Mouse (Mus musculus): Measurements from ENCODE around the gene Ston2. TPM values are rescaled to one million over a fixed set of nuclear protein-coding genes. Genes with fewer than 3 reads are reported as not detected.

Ston2 gene
- total RNA-seq, 2 experiments from 2014 or later, result 4.9 to 7.8 TPM

GRCm38 (mm10) chr12:91709634-91710033, 78.6 kb downstream of the Ston2 start:
- intact Hi-C loops (cut with DNase I), result no loop called here
- peak in 1 of 2 experiments; percentile 12 for DNase-seq

- intact Hi-C loops (cut with DNase I), result no loop called here
- DNase-seq, result no peak
These were observed 79.0 kb downstream of the Ston2 start for GRCm38 (mm10) chr12:91709232-91709631.

GRCm38 (mm10) chr12:91707807-91708206, 80.4 kb downstream of the Ston2 start:
- DNase-seq, result no peak
- intact Hi-C loops (cut with DNase I), result no loop called here

GRCm38 (mm10) chr12:91703533-91703932, 84.7 kb downstream of the Ston2 start:
- intact Hi-C loops (cut with DNase I), result no loop called here

GRCm38 (mm10) chr12:91702829-91703228, 85.4 kb downstream of the Ston2 start:
- no peak for DNase-seq
- intact Hi-C loops (cut with DNase I), result no loop called here

More at GRCm38 (mm10) chr12:91703533-91703932, 84.7 kb downstream of the Ston2 start:
- DNase-seq, result peak; percentile 12 to 21

GRCm38 (mm10) chr12:91699451-91700141, 88.6 kb downstream of the Ston2 start:
- intact Hi-C loops (cut with DNase I), result no loop called here
- no peak for DNase-seq

- DNase-seq, result no peak
- intact Hi-C loops (cut with DNase I), result no loop called here
These were observed 92.0 kb downstream of the Ston2 start for GRCm38 (mm10) chr12:91696231-91696630.

GRCm38 (mm10) chr12:91695761-91696160, 92.4 kb downstream of the Ston2 start:
- intact Hi-C loops (cut with DNase I), result no loop called here
- no peak for DNase-seq

GRCm38 (mm10) chr12:91694748-91695147, 93.4 kb downstream of the Ston2 start:
- intact Hi-C loops (cut with DNase I), result no loop called here
- DNase-seq, result no peak

- DNase-seq, result no peak
- intact Hi-C loops (cut with DNase I), result no loop called here
These were observed 94.6 kb downstream of the Ston2 start for GRCm38 (mm10) chr12:91693566-91693965.

- intact Hi-C loops (cut with DNase I), result no loop called here
- DNase-seq, result no peak
These were observed 95.2 kb downstream of the Ston2 start for GRCm38 (mm10) chr12:91692991-91693390.

- intact Hi-C loops (cut with DNase I), result no loop called here
- DNase-seq, result no peak
These were observed 102.4 kb downstream of the Ston2 start for GRCm38 (mm10) chr12:91685674-91686290.

GRCm38 (mm10) chr12:91684840-91685415, 103.3 kb downstream of the Ston2 start:
- DNase-seq, result no peak
- intact Hi-C loops (cut with DNase I), result loop anchor here (5.0 kb wide), 1 partner anchor 38 kb away; no protein-coding TSS in a partner anchor

- intact Hi-C loops (cut with DNase I), result loop anchor here (5.0 kb wide), 1 partner anchor 37 kb away; no protein-coding TSS in a partner anchor
- DNase-seq, result peak; percentile 19 to 23
These were observed 103.9 kb downstream of the Ston2 start for GRCm38 (mm10) chr12:91684101-91684839.

- DNase-seq, result no peak
- intact Hi-C loops (cut with DNase I), result loop anchor here (5.0 kb wide), 1 partner anchor 36 kb away; no protein-coding TSS in a partner anchor
These were observed 104.6 kb downstream of the Ston2 start for GRCm38 (mm10) chr12:91683549-91684100.

- no peak for DNase-seq
- intact Hi-C loops (cut with DNase I), result loop anchor here (5.0 kb wide), 1 partner anchor 36 kb away; no protein-coding TSS in a partner anchor
These were observed 105.1 kb downstream of the Ston2 start for GRCm38 (mm10) chr12:91683096-91683495.

- no peak for DNase-seq
- intact Hi-C loops (cut with DNase I), result loop anchor here (5.0 kb wide), 1 partner anchor 32 kb away; no protein-coding TSS in a partner anchor
These were observed 108.7 kb downstream of the Ston2 start for GRCm38 (mm10) chr12:91679320-91680064.

GRCm38 (mm10) chr12:91675937-91676336, 112.2 kb downstream of the Ston2 start:
- intact Hi-C loops (cut with DNase I), result no loop called here
- peak in 1 of 2 experiments; percentile 33 for DNase-seq

GRCm38 (mm10) chr12:91673141-91673540, 115.0 kb downstream of the Ston2 start:
- intact Hi-C loops (cut with DNase I), result no loop called here
- DNase-seq, result no peak

GRCm38 (mm10) chr12:91672528-91672927, 115.7 kb downstream of the Ston2 start:
- intact Hi-C loops (cut with DNase I), result no loop called here
- DNase-seq, result no peak
